Mouse (Mus musculus): ENCODE results near the gene 0610010F05Rik.
A peak's percentile ranks its signal among the peaks of the same experiment; 100 is the strongest.
"Not testable (repeated sequence)": the region's sequence is repeated elsewhere in the genome, so short reads cannot be mapped to it uniquely, and the experiment has no call there.

The 0610010F05Rik gene

DNA sequence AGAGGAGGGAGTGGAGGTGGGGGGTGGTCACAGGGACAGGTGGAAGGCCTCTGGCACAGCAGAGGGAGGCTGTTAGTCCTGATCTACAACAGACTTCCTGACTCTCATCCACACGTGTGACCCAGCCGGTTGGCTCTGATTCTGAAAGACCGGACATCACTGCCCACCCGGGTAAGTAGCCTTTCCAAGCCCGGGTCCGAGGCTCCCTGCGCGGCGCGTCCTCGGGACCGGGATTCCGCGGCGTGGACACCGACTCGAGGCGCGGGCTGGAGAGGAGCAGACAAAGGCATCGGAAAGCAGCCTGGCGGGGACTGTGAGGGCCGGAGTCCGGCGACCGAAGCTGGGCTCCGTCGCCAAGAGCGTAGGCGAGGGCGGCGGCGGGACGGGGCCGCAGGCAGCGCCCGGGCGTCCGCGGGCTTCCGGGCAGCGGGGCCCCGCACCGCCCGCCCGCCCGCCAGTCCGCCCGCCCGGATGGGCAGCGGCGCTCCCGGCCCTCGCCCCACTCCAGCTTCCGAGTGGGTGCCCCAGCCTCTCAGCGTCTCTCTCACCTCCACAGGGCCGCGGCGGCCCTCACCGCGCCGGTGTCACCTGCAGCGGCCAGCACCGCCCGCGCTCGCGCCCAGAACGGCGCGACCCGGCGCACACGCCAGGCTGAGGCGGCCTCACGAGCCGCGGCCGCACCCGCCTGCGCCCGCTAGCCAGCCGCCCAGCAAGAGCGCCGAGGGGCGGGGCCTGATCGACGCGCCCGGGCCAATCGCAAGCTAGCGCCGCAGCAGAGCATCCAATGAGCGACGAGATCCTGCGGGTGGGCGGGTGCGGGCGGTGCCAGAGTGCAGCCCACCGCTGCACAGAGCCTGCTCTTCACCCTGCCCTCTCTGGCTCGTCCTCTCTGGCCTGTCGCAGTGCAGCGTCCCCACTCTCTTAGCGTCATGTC, at the start of gene 0610010F05Rik:
Gene 0610010F05Rik, minus strand, starts transcription at position 695 of the 934 bp plus-strand sequence.
- peak; percentile 67 to 80 for DNase-seq (ENCODE audit: low spot score in 2 of 2)

DNA sequence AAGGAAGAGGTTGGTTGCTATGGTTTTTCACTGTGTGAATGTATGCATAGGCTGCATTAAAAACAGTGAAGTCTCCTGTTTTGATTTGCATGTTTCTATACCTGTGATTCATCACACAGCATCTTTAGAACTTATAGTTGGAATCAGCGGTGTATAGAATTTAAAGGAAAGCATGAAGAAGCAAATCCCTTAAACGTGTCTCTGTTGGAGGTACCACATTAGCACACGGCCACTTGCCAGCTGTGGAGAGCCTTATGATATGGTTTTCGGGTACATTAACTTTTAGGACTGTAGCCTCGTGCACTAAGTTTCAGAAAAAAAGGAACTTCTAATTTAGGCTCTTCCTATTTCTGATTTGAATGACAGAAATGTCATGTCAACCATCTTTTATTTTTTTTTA, 49.1 kb upstream of the 0610010F05Rik start:
- DNase-seq (ENCODE audit: low spot score in 2 of 2) = no peak

DNA sequence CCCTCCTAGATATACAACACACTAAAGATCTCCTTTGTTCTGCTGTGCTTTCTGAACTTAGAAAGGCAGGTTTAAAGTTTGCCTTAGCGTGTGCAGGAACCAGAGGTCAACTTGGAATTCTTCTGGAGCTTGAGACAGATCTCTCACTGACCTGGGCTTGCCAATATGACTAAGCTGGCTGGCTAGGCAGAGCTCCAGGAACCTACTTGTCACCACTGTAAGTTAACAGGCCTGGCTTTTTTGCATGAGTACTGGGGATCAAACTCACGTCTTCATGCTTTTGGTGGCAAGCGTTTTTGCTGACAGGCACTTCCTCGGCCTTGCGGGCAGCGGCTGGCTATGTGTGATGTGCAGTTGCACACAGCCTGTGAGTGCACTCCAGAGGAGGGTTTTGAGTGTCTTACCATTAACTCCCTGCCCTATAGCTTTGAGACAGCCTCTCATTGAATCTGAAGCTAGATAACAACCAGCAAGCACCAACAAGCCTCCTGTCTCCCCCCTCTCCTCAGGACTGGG, 47.1 kb upstream of the 0610010F05Rik start:
- DNase-seq (ENCODE audit: low spot score in 2 of 2) = no peak

DNA sequence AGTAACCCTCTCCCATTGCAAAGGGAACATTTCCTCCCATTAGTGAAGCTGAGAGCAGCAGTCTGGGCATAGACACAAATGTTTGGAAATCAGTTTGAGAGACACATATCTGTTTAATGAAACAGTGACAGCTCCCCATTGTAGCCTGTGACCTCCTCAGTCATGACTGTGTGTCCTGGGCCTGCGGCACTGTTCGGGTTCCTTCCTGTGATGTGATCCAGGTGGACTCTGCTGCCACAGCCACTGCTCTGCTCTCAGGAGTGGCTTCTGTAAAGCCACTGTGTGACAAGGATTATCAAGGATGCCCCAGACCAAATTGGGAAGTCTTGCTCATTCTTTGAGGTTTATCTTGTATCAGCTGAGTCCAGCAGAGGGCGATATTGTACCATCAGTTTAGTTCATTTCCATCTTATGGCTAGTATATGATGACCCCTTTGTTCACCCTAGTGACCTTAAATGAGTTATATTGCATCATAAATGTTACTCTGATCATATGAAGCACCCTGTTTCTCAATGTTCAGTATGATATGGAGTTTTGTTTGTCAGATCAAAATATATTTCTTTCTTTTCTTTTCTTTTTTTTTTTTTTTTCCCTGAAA, 45.7 kb upstream of the 0610010F05Rik start:
- peak; percentile 38 to 40 for DNase-seq (ENCODE audit: low spot score in 2 of 2)

DNA sequence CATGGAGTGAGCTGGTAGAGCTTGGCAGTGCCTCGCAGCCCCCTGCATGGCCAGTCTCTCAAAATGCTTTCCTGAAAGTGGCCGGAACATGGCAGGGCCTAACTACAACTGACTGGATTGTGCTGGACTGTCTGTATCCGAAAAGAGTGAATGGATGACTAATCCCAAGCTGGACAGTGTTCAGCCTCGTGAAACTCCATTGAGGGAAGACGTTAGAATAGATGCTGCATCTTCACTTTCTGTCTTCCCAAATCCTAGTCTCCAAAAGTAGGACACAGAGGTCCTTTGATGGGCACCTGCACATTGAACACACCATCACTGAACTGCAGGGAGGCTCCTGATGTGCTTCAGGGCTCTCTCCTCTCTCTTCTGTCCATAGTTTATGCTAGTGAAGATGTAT, 42.7 kb upstream of the 0610010F05Rik start:
- DNase-seq (ENCODE audit: low spot score in 2 of 2) = no peak

DNA sequence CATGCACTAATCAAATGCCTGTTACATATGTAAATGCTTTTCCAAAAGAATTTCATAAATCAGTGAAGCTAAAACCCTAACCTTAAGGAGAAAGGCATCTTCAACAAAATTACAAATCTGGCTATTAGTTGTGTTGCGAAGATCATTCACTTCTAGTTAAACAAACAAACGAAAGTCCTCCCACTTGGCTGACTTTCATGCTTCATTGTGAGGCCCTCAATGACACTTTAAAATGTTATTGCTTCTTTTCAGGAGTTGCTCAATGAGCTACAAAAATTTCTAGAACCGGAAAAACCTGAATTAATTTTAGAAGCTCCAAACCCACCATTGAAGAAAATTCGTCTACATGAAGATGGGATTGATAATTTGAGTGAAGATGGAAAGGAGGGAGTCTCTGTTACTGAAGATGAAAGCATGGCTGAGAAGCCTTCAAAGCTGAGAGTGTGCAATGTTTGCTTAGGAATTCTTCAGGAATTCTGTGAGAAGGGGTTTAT, 38.9 kb upstream of the 0610010F05Rik start:
- no peak for DNase-seq (ENCODE audit: low spot score in 2 of 2)

DNA sequence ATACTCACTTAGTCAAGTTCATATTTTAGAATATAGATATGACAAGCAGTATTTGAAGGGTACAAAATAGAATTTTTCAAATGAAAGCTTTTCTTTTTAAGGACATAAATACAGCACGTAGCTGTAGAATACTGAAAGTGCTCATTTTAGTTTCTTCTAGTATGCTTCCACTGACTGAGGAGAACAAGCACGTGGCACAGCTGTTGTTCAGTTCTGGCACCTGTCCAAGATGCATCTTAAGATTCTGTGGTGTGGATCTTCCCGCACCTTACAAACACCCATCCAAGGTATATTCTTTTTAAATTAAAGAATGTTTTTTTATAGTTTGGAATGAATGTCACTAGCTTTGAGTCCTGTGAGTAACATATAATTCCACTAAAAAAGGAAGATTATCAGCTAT, 33.7 kb upstream of the 0610010F05Rik start:
- DNase-seq (ENCODE audit: low spot score in 2 of 2) = no peak

DNA sequence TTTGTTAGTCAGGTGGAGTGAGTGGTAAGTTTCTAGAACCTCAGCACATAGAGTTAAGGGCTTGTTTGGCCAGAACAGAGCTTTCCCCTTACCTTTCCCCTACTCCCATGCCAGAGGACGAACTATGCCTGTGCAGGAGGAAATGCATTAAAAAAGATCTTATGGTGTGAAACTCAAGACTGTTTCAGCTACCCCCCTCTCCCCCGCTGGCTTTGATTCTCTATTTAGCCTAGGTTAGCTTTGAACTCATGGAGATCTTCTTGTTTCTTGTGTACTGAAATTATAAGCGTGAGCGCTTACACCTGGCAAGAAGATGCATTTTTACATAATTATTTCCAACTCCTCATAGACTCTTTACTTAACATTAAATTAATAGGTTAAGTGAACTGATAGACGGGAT, 33.1 kb upstream of the 0610010F05Rik start:
- DNase-seq (ENCODE audit: low spot score in 2 of 2) = no peak

DNA sequence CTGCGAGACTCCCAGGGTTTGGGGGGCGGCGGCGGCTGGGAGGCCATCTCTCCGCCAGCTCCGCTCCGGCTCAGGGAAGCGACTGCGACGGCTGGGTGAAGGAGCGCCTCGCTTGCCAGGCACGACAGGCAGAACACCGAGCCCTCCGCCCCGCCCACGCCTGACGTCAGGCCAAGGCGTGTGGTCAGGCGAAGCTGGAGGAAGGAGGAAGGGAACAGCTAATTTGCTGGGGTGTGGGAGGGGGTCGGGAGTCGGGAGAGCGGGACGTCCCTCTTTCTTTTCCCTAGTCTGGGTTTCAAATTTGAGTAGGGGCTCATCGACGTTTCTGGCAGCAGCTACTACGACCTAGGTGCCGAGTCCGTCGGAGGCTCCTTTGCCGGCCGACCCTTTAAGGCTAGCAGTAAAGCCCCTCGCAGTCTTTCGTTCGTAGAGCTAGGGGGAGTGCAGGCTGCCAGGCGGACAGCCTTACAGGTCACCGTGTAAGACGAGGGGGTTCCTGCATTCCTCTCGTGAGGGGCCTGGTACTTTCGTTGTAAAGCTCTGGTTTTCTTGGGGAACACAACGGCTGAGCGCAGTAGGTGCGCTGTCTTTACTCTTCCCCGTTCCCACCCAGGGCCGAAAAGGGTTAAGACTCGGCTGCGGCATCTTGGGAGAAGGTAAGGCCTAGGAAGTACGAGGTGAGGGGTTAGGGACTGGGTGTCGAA, 32.5 kb upstream of the 0610010F05Rik start, which contains the start of gene Pex13:
Gene Pex13, minus strand, starts transcription at position 162 of the 704 bp plus-strand sequence.
- peak; percentile 89 to 92 for DNase-seq (ENCODE audit: low spot score in 2 of 2)

DNA sequence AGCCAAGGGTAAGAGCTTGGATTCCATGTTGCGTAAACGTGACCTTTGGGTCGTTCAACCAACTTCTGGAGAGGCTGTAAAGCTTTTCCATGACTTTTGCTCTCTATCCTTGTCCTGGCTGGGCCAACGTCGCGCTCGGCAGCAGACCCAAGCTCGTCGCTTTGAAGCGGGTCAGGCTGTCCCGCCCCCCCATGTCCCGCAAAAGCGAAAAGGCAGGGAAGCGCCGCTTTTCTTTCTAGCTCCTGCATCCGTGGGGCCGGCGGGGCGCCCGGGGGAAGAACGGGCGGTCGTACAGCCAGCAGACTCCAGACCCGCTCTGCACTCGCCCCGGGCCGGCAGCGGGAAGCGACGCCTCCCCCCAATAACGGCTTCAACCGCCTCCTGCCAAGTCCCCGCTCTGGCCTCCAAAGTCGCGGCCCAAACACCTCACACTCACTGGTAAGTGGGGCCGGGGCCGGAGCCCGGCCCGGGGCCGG, 31.9 kb upstream of the 0610010F05Rik start, which contains the start of gene Pus10:
Gene Pus10, plus strand, starts transcription at position 364 of the 476 bp plus-strand sequence.
- peak; percentile 18 to 63 for DNase-seq (ENCODE audit: low spot score in 2 of 2)

DNA sequence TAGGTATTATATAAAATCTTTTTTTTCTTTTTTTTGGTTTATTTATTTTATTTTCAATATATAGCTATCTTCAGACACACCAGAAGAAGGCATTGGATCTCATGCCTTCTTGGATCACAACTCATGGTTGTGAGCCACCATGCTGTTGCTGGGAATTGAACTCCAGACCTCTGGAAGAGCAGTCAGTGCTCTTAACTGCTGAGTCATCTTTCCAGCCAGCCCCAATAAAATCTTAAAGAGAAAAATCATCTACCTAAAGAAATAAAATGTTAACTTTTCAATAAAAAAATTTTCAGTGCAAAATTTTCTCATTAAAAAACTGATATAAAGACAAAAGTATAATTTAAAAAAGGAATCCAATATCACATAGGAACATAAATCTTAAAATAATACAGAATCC, 30.8 kb upstream of the 0610010F05Rik start:
- no peak for DNase-seq (ENCODE audit: low spot score in 2 of 2)

DNA sequence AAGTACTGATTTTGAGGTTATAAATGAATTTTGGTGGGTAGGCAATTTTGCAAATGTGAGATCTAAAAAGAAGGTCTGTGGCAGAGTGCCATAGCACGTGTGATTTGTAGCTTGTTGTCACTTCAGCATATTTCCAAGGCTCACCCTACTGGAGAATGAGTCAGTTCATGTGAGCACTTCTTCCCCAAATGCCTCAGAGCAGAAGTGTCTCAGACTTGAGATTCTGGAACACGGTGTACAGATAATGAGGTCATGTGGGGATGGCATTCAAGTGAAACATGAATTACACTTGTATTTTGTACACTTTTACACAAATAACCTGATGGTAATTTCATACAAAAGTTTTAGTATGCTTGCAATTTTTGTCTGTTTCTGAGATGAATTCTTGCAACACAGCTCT, 24.4 kb upstream of the 0610010F05Rik start:
- DNase-seq (ENCODE audit: low spot score in 2 of 2) = no peak

DNA sequence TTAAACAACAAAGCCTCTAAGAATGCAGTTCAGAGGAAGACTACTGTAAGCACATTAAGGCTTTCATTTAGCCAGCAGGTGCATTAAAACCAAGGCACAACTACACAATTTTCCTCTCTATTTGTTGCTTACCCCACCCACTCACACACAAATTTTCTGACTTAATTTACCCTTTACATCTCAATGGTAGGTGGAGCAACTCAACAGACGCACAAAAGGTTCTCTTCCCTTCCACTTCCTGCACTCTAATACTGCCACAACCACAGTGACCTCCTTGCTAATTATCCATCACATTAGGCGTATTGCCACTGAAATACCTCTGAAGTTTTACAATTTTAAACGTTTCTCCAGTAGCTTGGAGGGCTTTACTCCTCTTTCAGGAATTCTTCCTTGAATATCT, 20.2 kb upstream of the 0610010F05Rik start:
- DNase-seq (ENCODE audit: low spot score in 2 of 2) = no peak

DNA sequence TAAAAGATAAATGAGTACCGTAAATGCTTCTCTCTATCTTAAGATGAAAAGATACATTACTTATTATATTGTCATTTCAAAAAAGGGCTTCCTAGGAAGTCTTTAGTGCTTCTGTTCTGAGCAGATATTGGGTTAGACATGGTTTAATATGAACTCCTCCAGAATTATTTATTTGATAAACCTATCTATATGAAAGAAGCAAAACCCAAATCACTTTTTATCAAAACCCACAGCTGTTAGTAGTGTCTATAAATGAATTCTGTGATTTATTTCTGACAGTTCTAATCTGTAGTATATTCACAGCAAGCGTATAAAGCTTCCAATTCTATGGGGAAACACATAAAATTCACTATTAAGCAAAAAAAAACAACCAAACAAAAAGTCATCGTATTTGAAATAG, 14.4 kb upstream of the 0610010F05Rik start:
- DNase-seq (ENCODE audit: low spot score in 2 of 2) = no peak

DNA sequence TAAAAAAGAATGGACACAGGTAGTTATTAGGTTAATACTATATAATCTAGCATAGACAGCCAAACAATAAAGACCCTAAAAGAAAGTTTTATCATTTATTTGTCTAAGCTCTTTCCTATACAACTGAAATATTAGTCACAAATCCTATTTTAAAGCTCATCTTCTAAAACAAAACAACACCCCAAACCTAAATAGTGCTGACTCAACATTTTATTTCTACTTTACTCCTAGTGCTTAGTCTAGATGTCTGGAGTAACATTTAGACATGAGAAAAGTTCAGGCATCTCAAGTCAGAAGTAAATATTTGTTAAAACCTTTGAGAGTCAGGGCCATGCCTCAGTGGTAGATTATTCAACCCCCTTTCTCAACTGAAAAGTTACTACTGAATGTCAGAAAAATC, 14.0 kb upstream of the 0610010F05Rik start:
- no peak for DNase-seq (ENCODE audit: low spot score in 2 of 2)

DNA sequence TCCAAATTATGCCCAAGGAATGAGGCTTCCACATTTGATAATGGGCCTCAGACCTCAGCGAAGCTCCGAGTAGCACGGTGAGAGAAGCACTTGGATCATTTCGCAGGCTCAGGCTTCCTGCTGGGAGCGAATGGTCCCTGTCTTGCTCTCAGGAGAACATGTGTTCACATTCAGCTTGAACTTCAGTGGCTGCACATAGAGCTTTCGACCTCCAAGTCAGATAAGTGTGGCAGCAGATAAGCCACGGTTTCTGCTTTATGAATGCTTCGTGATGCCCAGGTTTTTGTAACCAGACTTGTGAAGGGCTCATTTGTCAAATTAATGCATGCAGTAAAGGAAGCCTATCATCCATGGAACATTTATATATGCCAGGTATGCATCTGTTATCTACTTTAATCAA, 1.1 kb upstream of the 0610010F05Rik start:
- no peak for DNase-seq (ENCODE audit: low spot score in 2 of 2)

DNA sequence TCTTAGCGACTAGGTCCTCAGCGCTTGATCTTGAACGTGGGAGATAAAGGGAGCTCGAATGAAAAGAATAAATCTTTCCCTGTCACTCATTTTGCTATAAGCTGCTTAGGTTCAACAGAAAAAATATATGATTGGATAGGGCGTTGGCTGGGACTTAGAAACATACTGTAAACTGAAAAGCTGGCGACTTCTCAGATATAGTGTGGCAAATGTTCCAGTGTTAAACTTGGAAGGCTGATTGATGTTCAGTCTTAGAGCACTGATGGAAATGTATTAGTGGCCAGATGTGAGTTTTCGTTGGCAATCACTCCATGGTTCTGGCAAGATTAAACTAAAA, 408 bp upstream of the 0610010F05Rik start:
- no peak for DNase-seq (ENCODE audit: low spot score in 2 of 2)

DNA sequence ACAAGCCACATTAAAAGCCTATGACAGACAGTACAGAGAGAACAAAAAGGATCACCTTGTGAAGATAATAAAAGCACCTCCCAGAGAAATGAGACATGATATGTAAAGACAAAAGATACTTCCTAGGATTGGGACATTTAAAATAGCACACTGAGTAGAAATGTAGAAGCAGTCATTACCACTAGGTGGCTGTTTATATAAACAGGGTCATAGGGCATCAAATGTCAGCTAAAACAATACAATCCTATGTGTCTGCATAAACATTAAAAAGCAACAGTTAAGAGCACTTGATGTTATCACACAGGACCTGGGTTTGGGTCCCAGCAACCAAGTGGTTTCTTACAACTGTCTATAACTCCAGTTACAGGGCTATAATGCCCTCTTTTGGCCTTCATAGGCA, 2.8 kb downstream of the 0610010F05Rik start:
- DNase-seq (ENCODE audit: low spot score in 2 of 2) = no peak

DNA sequence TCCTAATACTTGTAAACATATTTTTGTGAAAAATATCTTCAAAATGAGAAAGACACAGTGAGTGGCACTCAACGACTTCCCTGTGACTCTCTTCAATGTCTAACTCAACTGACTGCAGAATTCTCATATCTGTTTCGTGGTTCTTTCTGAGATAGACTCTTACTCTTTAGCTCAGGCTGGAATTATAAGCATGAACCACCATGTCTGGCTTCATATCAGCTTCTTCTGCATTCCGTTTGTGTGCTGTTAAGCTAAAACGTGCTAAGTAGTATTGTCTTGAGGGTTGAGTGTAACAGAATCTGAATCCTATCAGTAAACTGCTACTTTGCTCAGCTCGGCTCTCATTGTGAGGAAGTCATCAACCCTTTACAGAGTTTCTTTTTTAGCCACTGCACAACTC, 14.4 kb downstream of the 0610010F05Rik start:
- no peak for DNase-seq (ENCODE audit: low spot score in 2 of 2)

DNA sequence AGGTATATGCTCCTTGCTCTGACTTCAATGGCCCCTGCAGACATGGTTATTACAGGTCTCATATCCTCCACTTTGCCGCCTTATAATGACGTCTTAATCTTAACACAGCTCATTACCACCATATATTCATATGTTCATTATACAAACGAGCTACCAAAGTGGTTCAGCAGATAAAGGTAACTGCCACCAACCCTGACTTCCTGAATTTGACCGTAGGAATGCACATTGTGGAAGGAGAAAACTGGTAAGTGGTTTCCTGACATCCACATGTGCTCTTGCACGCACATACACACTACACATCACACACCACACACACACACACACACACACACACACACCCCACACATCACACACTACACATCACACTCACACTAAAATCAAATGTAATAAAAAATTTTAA, 18.9 kb downstream of the 0610010F05Rik start:
- DNase-seq (ENCODE audit: low spot score in 2 of 2) = no peak

DNA sequence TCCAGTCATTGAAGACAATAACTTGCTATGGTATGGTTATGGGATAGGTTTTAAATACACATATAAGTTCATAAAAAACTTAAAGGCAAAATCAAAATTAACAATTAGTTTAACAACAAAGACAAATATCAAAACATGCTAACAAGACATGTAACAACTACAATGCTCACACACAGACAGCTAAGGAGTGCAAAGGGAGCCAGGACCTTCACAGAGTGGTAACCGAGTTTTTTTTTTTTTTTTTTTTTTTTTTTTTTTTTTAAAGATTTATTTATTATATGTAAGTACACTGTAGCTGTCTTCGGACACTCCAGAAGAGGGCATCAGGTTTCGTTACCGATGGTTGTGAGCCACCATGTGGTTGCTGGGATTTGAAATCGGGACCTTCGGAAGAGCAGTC, 26.1 kb downstream of the 0610010F05Rik start:
- DNase-seq (ENCODE audit: low spot score in 2 of 2) = not testable (repeated sequence)

DNA sequence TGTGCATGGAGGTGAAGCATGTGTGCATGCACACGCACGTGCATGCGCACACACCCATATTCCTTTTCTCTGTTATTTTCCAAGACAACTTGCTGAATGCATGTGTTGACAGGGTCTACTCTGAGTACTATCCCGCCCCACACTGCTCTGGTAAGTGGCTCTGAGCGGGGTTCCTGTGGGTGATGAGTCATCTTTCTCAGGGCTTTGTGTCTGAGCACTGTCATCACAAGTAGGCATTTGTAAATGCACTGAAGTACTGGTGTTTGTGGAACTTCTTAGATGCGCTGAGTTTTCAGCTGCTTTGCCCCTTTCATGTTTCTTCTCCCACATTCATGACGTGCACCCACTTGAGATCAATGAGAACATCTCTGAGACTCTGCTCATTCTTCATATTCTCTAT, 63.3 kb downstream of the 0610010F05Rik start:
- DNase-seq (ENCODE audit: low spot score in 2 of 2) = no peak
